Mouse (Mus musculus) heart, postnatal 0 days (tissue): ENCODE results near the gene Parg.

Experiments used
- CTCF ChIP-seq: IDR thresholded peaks from 2 replicates; pipeline ENCODE4 v1.5.1; 2016; ENCODE audit warnings: antibody characterized with exemption, control low read depth, low read depth
- EP300 ChIP-seq: IDR thresholded peaks from 2 replicates; pipeline ENCODE4 v1.6.1; 2016; ENCODE audit warnings: antibody characterized with exemption, low read depth

- TF ChIP-seq EP300 (no peak), CTCF (no peak)
These were observed 38.4 kb upstream of the Parg start for GRCm38 (mm10) chr14:32163203-32163888.
